Mouse (Mus musculus): ENCODE data around the gene Abcc3.

GRCm38 (mm10) chr11:94420991-94421390 is 28.2 kb upstream of the Abcc3 start:
- no peak for TF ChIP-seq CTCF (IDR thresholded peaks at IDR 0.05)
- TF ChIP-seq EP300 (IDR thresholded peaks at IDR 0.05), result no peak
